Mouse (Mus musculus): Measurements from ENCODE around the gene Gli3. TPM values are rescaled to one million over a fixed set of nuclear protein-coding genes. Genes with fewer than 3 reads are reported as not detected.
A peak's percentile ranks its signal among the peaks of the same experiment; 100 is the strongest.

The Gli3 gene
- polyA plus RNA-seq, 1 experiment from 2014 or later, result 0.60 TPM

DNA sequence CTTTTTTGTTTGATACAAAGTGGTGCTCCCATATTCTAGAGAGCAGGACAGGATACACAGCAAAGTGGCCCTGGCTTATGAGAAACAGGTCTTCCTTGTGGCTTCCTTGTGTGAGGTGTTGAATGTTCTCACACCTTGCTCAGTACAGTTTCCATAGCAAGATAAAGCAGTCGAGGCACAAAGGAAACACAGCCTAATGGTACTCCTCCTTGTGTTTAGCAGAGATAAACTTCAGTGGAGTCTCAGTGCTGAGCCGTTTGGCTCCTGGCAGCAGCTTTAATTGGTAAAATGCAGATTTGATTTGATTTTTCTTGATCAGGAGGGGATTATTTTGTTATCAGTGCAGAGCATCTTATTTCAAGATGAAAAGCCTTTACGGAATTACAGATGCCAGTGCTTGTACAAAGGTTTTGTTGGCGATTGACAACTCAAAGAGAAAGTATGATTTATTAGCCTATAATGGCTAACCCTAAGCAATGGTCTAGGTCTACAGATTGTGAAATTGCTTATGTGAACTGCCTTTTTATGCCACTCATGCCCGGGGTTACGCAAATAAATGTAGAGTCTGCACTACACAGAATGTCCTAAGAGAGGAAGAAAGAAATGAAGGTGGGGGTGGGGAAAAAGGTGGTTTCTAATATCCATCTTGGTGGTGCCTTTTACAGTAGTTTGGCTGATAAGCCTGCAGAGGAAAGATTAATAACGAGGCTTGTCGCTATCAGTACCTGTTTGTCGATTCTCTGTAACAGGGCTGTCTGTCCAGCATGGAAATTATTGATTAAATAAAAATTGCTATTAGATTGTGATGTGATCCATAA lies 207.3 kb downstream of the Gli3 start:
- WGBS (ENCODE audit: insufficient replicate concordance), result 36% methylated on average over 9 of the region's 9 CpGs
- H3K4me1 ChIP-seq (replicated peaks), result peaks cover 13% of the 10 kb centered on the region
- H3K27ac ChIP-seq, result no peak overlapping the region
- ATAC-seq (ENCODE audit: low read depth) (peak; percentile 77), DNase-seq (no peak)
- H3K9me3 ChIP-seq (replicated peaks), result no peaks in the 10 kb centered on the region
- H3K36me3 ChIP-seq, result no peaks in the 10 kb centered on the region
- no peak overlapping the region for H3K9ac ChIP-seq
- H3K4me3 ChIP-seq (replicated peaks), result no peak overlapping the region
- H3K4me2 ChIP-seq, result 0 out of 2 replicates have a peak overlapping the region, but pooled peaks have one; percentile 1
- no peaks in the 10 kb centered on the region for H3K27me3 ChIP-seq

DNA sequence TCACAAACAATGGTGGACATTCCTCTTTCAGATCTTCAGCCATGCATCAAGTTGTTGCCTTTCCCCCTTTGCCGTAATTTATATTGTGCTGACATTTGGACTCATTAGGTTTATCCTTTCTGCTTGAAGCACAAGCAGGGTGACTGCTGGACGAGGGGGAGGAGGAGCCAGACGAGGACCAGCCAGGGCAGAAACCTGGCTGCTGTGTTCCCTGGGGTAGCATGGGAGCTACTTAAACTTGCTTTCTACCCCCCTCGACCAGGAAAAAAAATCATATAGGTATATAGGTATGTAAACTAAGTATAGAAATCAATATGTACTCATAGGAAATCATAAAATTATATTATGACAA lies 207.9 kb downstream of the Gli3 start:
- no peak overlapping the region for H3K4me3 ChIP-seq (replicated peaks)
- no peak overlapping the region for H3K27ac ChIP-seq
- H3K4me1 ChIP-seq (replicated peaks), result peaks cover 13% of the 10 kb centered on the region
- ATAC-seq (ENCODE audit: low read depth) (no peak), DNase-seq (no peak)
- H3K4me2 ChIP-seq, result 0 out of 2 replicates have a peak overlapping the region, but pooled peaks have one; percentile 1
- no peaks in the 10 kb centered on the region for H3K27me3 ChIP-seq
- no peak overlapping the region for H3K9ac ChIP-seq
- H3K36me3 ChIP-seq, result no peaks in the 10 kb centered on the region
- H3K9me3 ChIP-seq (replicated peaks), result no peaks in the 10 kb centered on the region
- 35% methylated on average over 4 of the region's 4 CpGs for WGBS (ENCODE audit: insufficient replicate concordance)

DNA sequence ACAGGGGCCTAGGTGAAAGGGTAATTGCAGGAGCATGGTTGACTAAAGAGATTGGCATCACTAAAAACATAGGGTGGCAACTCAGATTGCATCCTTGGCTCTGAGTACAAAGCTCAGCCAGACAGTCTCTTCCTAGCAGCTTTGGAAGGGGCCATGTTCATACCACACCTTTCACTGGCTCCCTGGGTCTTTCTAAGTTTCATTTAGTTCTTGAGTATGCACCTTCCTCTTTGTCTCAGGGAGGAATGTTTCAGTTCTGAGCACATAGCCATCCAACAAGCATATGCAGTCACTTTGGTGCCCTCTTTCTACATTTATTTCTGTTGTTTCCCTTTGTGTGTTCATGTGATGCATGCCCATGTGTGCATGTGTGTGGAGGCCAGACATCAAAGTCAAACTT lies 212.4 kb downstream of the Gli3 start:
- Histone ChIP-seq H3K36me3 (no peaks in the 10 kb centered on the region), H3K4me1 (replicated peaks) (peaks cover 2% of the 10 kb centered on the region; the same call in 1 of the 2 replicates), H3K27ac (no peak overlapping the region), H3K27me3 (no peaks in the 10 kb centered on the region), H3K4me3 (replicated peaks) (no peak overlapping the region), H3K4me2 (no peak overlapping the region), H3K9ac (no peak overlapping the region), H3K9me3 (replicated peaks) (no peaks in the 10 kb centered on the region)
- no peak for DNase-seq
- no peak for ATAC-seq (ENCODE audit: low read depth)

DNA sequence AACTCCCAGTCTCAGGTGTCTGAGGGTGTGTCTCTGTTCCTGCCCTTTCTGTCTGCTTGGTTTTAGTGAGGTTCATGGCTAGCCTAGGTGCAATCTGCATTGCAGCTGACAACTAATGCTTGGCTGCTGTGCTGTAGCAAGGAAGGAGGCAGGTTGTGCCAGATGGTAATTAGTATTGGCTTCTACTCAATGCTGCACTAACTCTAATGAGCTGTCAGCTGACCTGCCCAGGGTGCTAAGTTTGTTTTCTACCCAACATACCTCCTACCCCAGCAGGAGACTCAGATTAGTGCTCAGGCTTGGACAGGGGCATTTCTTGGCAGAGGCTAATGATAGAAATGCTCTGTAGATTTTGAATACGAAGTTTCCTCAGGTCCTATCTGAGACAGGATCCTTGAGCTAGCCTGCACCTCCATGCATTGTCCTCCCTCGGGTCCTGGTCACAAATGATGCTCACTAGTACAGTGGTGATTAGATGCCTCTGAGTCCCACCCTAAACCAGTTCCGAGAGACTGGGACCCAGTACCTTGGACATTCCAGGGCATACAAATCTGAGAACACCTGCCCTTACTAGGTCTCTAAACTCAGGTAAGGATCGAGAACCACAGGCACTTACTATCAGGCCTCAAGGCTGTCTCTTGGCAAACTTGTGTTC lies 214.2 kb downstream of the Gli3 start:
- DNase-seq, result no peak
- no peaks in the 10 kb centered on the region for H3K9me3 ChIP-seq (replicated peaks)
- no peak overlapping the region for H3K4me3 ChIP-seq (replicated peaks)
- no peak overlapping the region for H3K9ac ChIP-seq
- H3K27me3 ChIP-seq, result no peaks in the 10 kb centered on the region
- ATAC-seq (ENCODE audit: low read depth), result no peak
- WGBS (ENCODE audit: insufficient replicate concordance), result 75% methylated on average over 4 of the region's 4 CpGs
- no peaks in the 10 kb centered on the region for H3K36me3 ChIP-seq
- H3K4me1 ChIP-seq (replicated peaks), result no peaks in the 10 kb centered on the region
- H3K4me2 ChIP-seq, result no peak overlapping the region
- H3K27ac ChIP-seq, result no peak overlapping the region

DNA sequence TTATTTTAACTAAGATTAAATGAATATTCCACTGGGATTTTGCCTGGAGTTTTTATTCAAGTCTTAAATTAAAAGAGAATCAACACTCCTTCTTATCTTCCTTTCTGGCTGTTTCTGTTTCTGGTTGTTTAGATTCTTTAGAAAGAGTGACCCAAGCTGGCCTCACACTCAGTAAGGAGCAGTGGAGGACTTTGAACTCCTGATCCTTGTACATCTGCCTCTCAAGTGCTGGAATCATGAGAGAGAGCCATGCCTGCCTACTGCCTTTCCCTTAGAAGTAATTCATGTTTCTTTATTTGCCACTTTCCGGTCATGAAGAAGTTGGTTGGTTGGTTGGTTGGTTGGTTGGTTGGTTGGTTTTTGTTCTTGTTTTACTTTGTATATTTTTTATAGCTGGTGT lies 218.5 kb downstream of the Gli3 start:
- Histone ChIP-seq H3K27me3 (no peaks in the 10 kb centered on the region), H3K4me2 (no peak overlapping the region), H3K9ac (no peak overlapping the region), H3K9me3 (replicated peaks) (no peaks in the 10 kb centered on the region), H3K27ac (no peak overlapping the region), H3K36me3 (no peaks in the 10 kb centered on the region), H3K4me3 (replicated peaks) (no peak overlapping the region), H3K4me1 (replicated peaks) (no peaks in the 10 kb centered on the region)
- 61% methylated on average over 1 of the region's 1 CpGs for WGBS (ENCODE audit: insufficient replicate concordance)
- DNase-seq, result no peak
- ATAC-seq (ENCODE audit: low read depth), result no peak

DNA sequence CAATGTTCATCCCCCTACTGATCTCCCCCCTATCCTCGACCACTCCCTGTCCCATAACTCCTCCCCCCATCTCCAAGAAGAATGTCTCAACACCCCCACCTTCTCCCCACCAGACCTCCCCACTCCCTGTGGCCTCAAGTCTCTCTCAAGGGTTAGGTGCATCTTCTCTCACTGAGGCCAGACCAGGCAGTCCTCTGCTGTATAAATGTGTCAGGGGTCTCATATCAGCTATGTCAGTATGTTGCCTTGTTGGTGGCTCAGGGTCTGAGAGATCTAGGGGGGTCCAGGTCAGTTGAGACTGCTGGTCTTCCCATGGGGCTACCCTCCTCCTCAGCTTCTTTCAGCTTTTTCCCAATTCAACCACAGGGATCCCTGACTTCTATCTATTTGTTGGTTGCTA lies 220.0 kb downstream of the Gli3 start:
- Histone ChIP-seq H3K27ac (no peak overlapping the region), H3K4me3 (replicated peaks) (no peak overlapping the region), H3K4me2 (no peak overlapping the region), H3K9ac (no peak overlapping the region), H3K36me3 (no peaks in the 10 kb centered on the region), H3K27me3 (no peaks in the 10 kb centered on the region), H3K4me1 (replicated peaks) (no peaks in the 10 kb centered on the region), H3K9me3 (replicated peaks) (no peaks in the 10 kb centered on the region)
- WGBS (ENCODE audit: insufficient replicate concordance), result 19% methylated on average over 1 of the region's 1 CpGs
- no peak for DNase-seq
- no peak for ATAC-seq (ENCODE audit: low read depth)

DNA sequence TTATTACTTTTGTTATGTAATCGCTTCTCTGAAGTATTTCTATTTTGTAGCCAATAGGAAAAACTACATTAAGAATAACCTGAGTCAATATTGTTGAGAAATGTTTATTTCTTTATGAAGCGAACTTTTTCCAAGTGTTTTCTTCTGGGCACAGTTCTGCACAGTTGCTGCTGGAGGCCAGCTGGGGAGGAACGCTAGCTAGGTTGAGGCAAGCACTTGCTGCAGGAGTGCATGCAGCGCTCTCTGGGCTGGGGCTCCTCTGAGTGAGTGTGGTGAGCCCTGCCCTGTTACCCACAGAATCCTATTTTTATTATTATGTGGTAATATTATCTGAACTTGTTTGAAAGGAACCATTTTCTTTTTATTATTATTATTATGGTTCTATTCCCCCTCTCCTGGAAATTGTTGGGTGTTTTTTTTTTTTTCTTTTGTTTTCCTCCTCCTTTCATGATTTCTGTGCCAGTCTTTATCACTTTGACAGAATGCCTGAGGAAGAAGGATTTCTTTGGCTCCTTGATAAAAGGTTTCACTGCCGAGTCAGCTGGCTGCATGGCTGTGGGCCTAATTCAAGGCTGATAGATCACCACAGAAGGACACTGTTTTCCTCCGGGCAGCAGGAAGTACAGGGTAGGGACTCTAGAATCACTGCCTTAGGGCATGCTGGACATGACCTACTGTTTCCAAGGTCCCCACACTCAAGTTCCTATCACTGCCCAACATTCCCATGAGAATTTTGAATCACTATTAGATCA lies 225.2 kb downstream of the Gli3 start:
- no peak for ATAC-seq (ENCODE audit: low read depth)
- WGBS (ENCODE audit: insufficient replicate concordance), result 56% methylated on average over 6 of the region's 6 CpGs
- Histone ChIP-seq H3K9me3 (replicated peaks) (no peaks in the 10 kb centered on the region), H3K4me2 (no peak overlapping the region), H3K27ac (no peak overlapping the region), H3K4me1 (replicated peaks) (no peaks in the 10 kb centered on the region), H3K36me3 (no peaks in the 10 kb centered on the region), H3K4me3 (replicated peaks) (no peak overlapping the region), H3K9ac (no peak overlapping the region), H3K27me3 (no peaks in the 10 kb centered on the region)
- no peak for DNase-seq

DNA sequence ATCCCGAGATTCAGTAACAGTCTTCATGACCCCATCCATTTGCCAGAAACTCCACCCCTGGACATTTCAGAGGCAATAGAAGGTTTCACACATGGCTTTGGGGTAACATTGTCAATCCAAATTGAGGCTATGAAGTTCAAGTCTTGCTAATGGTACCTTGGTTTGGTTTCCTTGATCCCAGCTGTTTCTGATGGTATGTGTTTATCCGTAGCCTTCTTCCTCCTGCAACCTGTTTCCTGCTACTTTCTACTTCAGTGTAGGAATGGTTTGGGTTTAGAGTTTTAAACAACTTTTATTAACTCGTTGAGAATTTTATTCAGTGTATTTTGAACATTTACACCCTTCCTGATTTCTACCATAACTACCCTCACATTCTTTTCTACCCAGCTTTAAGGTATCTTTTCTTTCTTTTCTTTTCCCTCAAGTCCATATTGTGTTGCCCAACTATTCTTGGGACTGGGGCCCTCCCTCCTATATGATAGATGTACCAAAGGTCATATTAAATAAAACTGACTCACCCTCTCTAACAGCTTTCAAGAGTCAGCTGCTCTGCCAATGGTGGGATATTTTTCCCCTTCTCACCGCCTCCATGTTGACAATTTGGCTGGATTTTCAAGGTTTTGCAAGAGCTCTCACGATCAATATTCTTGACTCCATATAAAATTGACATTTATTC lies 225.9 kb downstream of the Gli3 start:
- DNase-seq (no peak), ATAC-seq (ENCODE audit: low read depth) (no peak)
- Histone ChIP-seq H3K9me3 (replicated peaks) (no peaks in the 10 kb centered on the region), H3K4me2 (no peak overlapping the region), H3K27ac (no peak overlapping the region), H3K36me3 (no peaks in the 10 kb centered on the region), H3K4me3 (replicated peaks) (no peak overlapping the region), H3K27me3 (no peaks in the 10 kb centered on the region), H3K9ac (no peak overlapping the region), H3K4me1 (replicated peaks) (no peaks in the 10 kb centered on the region)
- WGBS (ENCODE audit: insufficient replicate concordance), result 64% methylated on average over 5 of the region's 5 CpGs

DNA sequence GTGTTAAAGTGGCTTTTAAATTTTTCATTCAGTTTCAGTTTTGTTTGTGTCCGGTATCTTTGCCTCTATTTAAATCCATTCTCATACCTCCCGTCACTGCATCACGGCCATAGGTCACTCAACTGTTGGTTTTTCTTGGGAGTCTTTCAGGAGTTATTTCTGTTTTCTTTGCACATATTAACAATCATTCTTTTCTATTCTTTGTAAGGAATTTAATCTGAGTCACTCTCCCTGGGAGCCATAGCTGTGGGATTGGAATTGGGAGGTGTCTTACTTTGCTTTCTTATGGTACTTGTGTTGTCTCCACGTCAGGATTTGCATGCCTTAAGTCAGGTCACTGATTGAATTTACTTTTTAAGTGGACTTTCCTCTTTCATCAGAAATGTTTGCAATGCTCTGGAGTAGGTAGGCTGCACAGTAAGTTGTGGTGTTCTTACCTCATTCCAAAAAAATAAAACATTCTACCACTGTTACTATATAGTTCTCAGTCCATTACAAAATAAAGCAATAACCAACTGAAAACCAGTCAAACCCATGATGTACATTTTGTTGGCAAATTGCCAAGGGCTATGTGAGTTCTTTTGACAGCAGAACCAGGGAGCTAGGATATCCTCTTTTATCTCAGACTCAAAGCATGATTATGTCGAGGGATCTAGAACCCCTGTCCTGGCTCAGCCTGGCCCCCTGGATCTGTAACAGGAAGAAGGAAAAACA lies 228.9 kb downstream of the Gli3 start:
- Histone ChIP-seq H3K4me1 (replicated peaks) (no peaks in the 10 kb centered on the region), H3K9ac (no peak overlapping the region), H3K27me3 (no peaks in the 10 kb centered on the region), H3K4me2 (no peak overlapping the region), H3K9me3 (replicated peaks) (no peaks in the 10 kb centered on the region), H3K36me3 (no peaks in the 10 kb centered on the region), H3K4me3 (replicated peaks) (no peak overlapping the region), H3K27ac (no peak overlapping the region)
- 56% methylated on average over 5 of the region's 5 CpGs for WGBS (ENCODE audit: insufficient replicate concordance)
- DNase-seq (no peak), ATAC-seq (ENCODE audit: low read depth) (no peak)

DNA sequence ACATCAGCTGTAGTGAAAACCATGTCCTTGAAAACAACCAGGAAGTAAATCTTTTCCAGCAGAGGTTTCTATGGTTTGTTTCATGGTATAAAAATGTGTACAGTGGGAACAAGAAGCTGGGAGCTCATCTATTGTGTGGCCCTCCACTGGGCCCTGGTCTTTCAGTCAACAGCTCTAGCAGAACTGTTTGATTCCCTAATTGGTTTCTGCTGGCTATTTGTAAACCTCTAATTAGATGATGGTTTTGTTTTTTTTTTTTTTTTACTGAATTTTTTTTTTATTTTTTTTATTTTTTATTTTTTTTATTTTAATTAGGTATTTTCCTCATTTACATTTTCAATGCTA lies 229.4 kb downstream of the Gli3 start:
- DNase-seq (no peak), ATAC-seq (ENCODE audit: low read depth) (no peak)
- H3K27ac ChIP-seq, result no peak overlapping the region
- no peaks in the 10 kb centered on the region for H3K36me3 ChIP-seq
- no peaks in the 10 kb centered on the region for H3K4me1 ChIP-seq (replicated peaks)
- no peaks in the 10 kb centered on the region for H3K27me3 ChIP-seq
- H3K9me3 ChIP-seq (replicated peaks), result no peaks in the 10 kb centered on the region
- H3K4me3 ChIP-seq (replicated peaks), result no peak overlapping the region
- no peak overlapping the region for H3K9ac ChIP-seq
- H3K4me2 ChIP-seq, result no peak overlapping the region

DNA sequence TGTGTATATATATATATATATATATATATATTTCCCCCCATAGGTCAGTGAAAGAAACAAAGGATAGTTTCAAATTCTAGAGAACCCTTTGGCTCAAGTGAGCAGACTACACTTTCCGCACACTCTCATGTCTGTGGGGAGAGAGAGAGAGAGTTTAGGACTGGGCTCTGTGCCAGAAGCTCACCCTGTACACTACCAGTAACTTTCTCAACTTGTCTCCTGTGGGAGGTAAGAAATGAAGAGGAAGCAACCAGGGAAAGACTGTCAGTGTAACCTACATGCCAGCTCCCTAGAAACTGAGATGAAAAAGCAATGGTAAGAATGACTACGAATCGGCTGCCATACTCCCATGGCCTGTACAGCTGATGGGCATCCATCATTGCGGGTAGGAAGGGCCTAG lies 235.2 kb downstream of the Gli3 start:
- 80% methylated on average over 4 of the region's 4 CpGs for WGBS (ENCODE audit: insufficient replicate concordance)
- no peaks in the 10 kb centered on the region for H3K27me3 ChIP-seq
- no peaks in the 10 kb centered on the region for H3K9me3 ChIP-seq (replicated peaks)
- DNase-seq, result no peak
- H3K36me3 ChIP-seq, result no peaks in the 10 kb centered on the region
- no peak for ATAC-seq (ENCODE audit: low read depth)
- H3K4me3 ChIP-seq (replicated peaks), result no peak overlapping the region
- no peak overlapping the region for H3K4me2 ChIP-seq
- no peak overlapping the region for H3K27ac ChIP-seq
- H3K4me1 ChIP-seq (replicated peaks), result no peaks in the 10 kb centered on the region
- H3K9ac ChIP-seq, result no peak overlapping the region

Measured in liver, embryonic 13.5 days (tissue).